Mouse (Mus musculus) adrenal gland, postnatal 14 days (tissue): ENCODE measurements around the gene Zc3h18. TPM values are rescaled to one million over a fixed set of nuclear protein-coding genes. Genes with fewer than 3 reads are reported as not detected.

Source experiments
- DNase-seq: peaks from one replicate; pipeline ENCODE4 v3.0.0; 2021; ENCODE audit warnings: mixed read lengths
- total RNA-seq: library from RNA; stranded (reverse); gene quantifications from 2 replicates; pipeline ENCODE4 v1.2.3, GENCODE M21; 2021

The Zc3h18 gene
- total RNA-seq, 1 experiment from 2014 or later: 40.6 TPM

DNA sequence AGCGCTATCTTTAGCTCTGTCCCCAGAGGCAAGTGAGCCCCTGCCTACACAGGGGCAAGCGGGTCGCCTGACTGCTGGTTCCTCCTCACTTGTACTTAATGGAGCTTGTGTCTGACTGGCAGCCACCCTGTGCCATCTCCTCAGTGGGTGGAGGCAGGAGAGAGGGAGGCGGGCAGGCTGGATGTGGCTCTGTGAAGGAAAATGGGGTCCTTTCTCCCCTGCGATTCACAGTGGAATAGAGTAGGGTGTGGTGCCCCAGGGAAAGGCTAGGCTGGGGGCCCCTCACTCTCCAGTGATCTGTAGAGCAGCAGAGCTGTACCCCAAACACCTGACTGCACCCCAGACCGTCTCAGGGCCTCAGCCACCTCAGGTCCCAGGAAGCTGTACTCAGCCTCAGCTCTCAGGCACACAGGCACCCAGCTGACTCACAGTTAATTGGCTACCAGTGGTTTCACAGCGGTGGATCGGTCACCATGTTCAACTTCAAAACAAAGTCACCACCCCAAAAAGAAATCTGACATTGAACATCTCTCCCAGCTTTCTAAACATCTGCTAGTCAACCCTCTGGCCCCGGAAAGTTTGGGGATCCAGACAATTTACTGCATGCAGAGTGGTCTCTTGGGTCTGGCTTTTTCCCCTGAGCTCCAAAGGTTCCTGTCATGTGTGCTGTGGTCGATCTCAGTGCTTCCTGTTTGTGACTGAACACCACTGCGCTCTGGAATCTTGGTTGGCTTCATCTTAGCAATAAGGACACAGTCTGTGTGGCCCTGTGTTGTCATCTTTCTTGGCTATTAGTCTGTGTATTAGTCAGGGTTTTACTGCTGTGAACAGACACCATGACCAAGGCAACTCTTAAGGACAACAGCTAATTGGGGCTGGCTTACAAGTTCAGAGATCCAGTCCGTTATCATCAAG is 31.0 kb upstream of the Zc3h18 start:
- no peak for DNase-seq

DNA sequence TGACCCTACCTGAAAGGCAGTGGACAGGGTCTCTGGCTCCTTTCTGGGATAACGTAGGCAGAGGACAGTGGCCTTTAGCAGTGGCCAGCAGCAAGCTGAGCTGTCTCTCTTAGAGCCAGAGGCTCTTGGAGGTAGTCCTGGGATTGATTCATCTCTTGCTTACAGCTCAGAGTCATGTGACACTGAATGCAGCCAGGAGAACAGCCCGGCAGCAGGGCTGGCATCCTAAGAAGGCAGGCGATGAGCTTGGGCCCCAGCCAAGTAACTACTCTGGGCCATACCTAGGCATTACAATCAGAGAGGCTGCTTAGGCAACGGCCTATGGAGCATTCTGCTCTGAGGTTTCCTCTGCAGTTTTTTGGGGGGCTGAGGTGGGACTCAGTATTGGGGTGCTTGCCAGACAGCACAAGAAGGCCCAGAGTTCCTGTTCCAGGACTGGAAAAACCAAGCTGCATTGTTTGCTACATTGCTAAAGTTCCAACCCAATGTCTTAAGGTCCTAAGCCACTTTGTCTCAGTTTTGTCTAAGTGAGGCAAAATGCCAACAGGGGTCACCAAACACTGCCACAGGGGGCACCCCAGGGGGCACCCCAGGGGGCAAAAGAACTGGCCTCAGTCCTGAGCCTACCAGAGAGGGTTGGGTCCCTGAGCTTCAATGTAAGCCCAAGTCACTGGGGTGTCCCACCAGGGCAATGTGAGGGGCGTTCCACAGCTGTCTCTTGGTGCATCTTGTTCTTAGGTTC is 28.4 kb upstream of the Zc3h18 start:
- DNase-seq: peak; percentile 54

DNA sequence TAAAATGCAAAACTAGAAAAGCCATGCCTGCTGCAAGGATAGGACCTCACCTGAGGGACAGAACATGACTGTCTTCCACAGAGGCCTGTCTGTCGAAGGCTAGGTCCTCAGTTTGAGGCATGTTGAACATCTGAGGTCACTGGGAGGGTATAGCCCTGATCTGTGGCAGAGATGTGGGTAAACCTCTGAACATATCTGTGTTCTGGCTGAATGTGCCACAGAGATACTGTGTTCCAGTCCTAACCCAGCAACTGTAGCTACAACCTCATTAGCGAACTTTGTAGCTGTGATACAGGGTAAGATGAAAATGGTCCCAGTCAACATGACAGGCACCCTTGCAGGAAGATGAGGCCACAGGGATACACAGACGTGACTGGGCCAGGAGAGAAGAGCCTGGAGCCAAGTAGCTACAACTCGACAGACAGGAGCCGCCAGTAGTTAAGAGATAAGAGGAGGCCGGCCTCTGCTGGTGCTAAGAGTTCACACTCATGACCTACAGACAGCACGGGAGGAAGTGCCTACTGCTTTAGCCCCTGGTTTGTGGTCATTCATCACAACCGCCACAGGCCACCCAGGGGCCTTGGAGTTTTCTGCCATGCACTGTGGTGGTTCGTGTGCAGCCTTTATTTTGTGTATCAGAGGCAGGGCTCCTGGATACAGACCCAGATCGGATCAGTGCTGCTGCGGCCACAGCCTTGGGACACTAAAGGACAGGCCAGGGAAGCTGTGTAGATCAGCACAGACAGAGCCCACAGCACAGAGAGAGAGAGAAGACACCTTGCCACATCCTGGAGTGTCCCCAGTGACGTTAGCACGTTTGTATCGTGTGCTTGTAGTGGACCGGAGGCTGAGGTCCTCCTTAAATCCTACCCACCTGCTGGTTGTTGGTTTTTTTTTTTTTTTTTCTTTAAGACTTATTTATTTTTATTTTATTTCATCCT is 26.8 kb upstream of the Zc3h18 start:
- peak; percentile 17 for DNase-seq

DNA sequence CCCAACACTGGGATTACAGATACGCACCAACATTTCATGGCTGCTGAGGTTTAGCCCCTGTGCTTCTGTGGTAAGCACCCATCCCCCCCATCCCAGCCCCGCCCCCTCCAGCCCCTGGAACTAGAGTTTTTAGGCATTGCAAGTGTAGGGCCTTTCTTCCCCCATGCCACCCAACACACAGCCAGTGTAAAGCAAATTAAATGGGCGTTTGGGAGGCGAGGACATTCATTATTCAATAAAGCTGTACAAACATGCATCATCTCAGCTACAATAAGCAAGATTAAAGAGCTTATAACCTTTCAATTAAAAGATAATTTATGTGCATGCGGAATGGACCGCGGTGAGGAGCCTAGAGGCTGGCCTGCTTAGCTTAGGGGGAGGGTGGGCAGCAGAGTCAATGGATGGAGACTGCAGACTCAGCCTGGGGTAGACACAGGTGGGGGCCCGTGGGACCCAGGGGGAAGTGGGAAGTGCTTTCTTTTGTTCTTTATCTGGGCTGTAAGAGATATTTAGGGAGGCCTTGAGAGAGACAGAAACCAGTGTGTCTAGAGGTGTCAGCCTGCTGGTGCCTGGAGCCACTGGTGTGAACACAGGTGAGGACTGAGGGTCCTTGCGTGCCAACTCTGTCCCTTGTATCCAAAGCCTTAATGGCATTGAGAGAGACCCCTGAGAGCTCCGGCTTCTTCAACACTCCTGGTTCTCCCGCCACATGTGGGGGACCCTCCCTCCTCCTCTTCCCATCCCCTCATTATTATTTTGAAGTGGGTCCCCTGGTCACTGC is 25.9 kb upstream of the Zc3h18 start:
- no peak for DNase-seq

- no peak for DNase-seq
Measured at GRCm38 (mm10) chr8:122354157-122354556, 22.3 kb upstream of the Zc3h18 start.

- DNase-seq: no peak
Measured at GRCm38 (mm10) chr8:122355642-122356606, 20.5 kb upstream of the Zc3h18 start.

DNA sequence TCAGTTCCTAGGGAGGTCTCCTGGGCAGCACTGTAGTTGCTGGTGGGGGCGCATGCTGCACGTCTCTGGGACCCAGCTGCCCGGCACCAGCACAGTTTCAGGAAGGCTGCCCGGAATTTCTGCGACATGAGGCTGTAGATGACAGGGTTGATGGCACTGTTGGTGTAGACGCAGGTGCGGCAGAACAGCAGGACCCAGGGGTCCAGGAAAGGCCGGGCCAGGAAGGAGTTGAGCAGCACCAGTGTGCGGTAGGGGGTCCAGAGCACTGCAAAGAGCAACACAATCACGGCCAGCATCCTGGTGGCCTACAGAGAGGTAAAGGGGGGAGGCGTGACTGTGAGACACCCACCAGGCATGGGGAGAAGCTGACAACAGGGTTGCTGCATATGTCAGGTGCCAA is 19.2 kb upstream of the Zc3h18 start:
- DNase-seq: no peak

DNA sequence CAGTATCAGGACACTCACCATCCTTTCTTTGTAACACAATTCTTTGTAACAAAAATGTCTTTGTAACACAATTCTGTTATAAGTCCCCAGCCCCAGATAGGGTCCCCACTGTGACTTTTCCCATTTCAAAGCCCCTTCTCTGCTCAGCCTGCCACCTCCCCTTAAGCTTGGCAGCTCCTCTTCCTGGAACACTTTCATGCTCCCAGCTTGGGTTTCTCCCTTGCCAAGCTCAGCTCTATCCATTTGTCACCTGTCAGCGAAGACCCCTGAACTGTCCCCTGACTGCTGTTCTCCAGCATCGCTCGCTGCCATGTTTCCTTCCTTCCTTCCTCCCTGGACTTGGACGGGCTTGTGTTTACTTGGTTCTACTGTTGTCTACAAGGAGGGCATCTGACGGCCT is 18.8 kb upstream of the Zc3h18 start:
- no peak for DNase-seq

DNA sequence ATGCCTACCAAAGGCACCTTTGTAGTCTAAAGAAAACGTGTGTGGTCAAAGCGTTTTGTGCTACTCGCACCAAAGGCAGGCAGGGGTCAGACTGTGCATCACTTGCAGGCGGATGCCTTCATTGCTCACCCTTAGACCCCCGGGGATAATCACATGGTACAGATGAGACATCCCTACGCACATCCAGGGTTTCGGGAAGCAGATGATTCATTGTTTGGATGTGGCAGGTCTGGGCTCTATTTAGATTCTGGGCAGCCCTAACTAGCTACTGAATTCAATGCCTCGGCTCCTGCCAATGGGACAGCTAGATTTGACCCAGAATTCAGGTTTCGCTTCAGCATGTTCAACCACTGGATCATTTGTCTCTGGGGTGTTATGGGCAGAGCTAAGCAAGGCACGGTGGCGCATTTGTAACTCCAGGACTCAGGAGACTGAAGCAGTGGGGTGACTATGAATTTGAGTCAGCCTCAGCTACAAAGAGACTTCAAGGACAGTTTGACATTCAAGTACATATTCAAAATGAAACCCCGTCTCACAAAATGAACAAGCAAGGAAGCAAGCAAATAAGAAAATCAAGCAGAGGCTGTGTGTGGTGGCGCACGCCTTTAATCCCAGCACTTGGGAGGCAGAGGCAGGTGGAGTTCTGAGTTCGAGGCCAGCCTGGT is 17.2 kb upstream of the Zc3h18 start:
- DNase-seq: no peak

DNA sequence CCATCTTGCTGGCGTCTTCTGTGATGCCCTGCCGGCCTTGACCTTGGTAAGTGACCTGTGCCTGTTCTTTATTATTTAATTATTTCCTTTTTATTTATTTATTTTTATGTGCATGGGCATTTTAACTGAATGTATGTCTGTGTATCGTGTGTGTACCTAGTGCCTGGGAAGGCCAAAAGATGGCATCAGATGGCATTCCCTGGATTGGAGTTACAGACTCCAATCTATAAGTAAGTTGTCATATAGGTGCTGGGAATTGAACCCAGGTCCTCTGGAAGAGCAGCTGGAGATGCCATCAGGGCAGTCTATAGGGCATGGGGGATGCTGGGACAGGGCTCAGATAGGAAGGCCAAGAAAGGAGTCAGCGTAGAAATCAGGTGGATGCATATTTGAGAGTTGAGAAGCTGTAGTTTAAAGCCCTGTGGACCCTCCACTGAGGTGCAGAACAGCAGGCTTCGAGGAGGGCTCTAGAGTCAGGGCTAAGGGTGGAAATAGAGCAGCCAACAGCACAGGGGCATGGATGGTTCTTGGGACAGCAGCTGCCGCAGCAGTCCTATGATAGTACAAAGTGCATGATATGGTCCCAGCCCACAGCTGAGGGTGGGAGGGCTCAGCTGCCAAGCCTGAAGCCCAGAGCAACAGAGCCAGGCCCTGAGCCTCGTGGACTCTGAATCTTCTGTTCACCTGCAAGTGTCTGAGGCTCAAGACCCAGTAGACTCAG is 15.6 kb upstream of the Zc3h18 start, which contains the start of gene Trhr2:
Gene Trhr2 (minus strand): TSS at position 51 of the 721 bp plus-strand sequence.
- no peak for DNase-seq

GRCm38 (mm10) chr8:122362271-122362670 is 14.1 kb upstream of the Zc3h18 start:
- DNase-seq: no peak

DNA sequence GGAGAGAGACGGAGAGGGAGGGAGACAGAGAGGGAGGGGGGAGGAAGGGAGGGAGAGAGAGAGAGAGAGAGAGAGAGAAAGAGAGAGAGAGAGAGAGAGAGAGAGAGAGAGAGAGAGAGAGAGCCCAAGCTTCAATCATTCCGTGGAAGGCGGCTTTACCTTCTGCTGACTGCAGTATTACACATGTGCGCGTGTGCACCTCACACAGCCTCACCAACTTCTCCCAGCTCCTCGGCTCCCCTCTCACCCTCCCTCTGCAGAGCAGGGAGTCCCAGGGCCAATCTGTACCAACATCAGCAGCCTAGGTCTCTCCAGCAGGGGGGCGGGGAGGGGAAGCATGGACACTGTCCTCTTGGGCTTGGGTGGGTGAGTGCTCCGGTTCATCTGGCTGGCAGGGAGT is 13.4 kb upstream of the Zc3h18 start:
- no peak for DNase-seq

GRCm38 (mm10) chr8:122368494-122368893 is 7.9 kb upstream of the Zc3h18 start:
- DNase-seq: no peak

- peak; percentile 84 for DNase-seq
Measured at GRCm38 (mm10) chr8:122369665-122370064, 6.7 kb upstream of the Zc3h18 start.

GRCm38 (mm10) chr8:122371706-122372105 is 4.7 kb upstream of the Zc3h18 start:
- no peak for DNase-seq

DNA sequence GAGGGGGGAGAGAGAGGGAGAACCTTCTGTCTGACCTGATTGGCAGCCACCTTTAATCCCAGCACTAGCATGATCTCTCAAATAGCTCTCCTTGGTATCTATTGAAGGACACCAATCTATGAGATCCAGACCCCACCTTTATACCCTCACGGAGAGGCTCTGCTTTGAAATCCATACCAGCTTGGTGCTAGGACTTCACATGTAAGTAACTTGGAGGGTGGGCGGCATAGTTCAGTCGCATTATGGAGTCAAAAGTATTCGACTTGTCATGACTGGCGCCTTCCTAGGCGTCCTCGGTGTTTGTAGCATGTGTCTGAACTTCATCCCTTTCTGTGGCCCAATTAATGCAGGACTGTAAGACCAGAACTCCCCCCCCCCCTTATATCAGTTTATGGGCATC is 1.1 kb upstream of the Zc3h18 start:
- DNase-seq: no peak

DNA sequence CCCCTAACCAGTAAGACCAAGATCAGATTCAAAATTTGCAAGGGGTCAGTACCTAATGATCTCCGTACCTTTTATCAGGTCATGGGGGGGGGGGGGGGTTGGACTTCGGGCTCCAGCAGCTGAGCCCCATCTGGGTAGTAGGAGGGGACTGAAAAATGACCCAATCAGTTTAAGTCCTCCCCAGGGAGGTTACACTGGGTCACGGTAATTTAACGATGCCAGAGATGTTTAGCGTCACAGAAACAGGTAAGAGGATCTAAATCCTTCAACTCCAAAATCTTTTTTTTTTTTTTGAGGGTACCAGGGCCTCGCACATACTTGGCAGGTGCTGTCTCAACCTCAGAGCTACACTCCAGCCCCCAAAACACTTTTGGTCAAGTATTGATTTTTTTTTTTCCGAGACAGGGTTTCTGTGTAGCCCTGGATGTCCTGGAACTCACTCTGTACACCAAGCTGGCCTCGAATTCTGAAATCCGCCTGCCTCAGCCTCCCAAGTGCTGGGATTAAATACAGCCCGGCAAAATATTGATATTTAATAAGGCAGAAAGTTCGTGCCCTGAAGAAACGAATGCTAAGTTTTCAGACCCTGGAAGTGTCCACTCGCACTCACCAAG is 551 bp upstream of the Zc3h18 start:
- DNase-seq: no peak

GRCm38 (mm10) chr8:122383039-122383438 is 6.6 kb downstream of the Zc3h18 start:
- DNase-seq: no peak
